Mouse (Mus musculus) gastrocnemius, postnatal 36 days (tissue): Measurements from ENCODE around the gene Copa. TPM values are rescaled to one million over a fixed set of nuclear protein-coding genes. Genes with fewer than 3 reads are reported as not detected.

ENCODE experiments used
- DNase-seq, 2 experiments: peaks; one replicate each; pipeline ENCODE4 v3.0.0; 2022
- intact Hi-C: fragments of 180-260 bp; cut with DNase I; formaldehyde crosslinking; loops from one replicate; pipeline ENCODE4 v1.15.1; 2025
- long read RNA-seq, 2 experiments: library from polyadenylated mRNA; stranded (forward); transcript quantifications; one replicate each; pipeline ENCODE4 v2.0.0; 2021
- total RNA-seq, 2 experiments: library from RNA; stranded (reverse); gene quantifications; 2 replicates each; pipeline ENCODE4 v1.2.3; 2021

The Copa gene
- total RNA-seq = 10 to 100 TPM; 67.9 to 80.5 TPM
- long read RNA-seq, experiment 1, full-length matches to known transcripts = 12 of 19 reads
- long read RNA-seq, experiment 1, partial matches to known transcripts = 6 of 19 reads
- long read RNA-seq, experiment 1, other reads (novel, unspliced or antisense) = 1 of 19 reads
- long read RNA-seq, experiment 2, full-length matches to known transcripts = 14 of 32 reads
- long read RNA-seq, experiment 2, partial matches to known transcripts = 13 of 32 reads
- long read RNA-seq, experiment 2, other reads (novel, unspliced or antisense) = 5 of 32 reads

DNA sequence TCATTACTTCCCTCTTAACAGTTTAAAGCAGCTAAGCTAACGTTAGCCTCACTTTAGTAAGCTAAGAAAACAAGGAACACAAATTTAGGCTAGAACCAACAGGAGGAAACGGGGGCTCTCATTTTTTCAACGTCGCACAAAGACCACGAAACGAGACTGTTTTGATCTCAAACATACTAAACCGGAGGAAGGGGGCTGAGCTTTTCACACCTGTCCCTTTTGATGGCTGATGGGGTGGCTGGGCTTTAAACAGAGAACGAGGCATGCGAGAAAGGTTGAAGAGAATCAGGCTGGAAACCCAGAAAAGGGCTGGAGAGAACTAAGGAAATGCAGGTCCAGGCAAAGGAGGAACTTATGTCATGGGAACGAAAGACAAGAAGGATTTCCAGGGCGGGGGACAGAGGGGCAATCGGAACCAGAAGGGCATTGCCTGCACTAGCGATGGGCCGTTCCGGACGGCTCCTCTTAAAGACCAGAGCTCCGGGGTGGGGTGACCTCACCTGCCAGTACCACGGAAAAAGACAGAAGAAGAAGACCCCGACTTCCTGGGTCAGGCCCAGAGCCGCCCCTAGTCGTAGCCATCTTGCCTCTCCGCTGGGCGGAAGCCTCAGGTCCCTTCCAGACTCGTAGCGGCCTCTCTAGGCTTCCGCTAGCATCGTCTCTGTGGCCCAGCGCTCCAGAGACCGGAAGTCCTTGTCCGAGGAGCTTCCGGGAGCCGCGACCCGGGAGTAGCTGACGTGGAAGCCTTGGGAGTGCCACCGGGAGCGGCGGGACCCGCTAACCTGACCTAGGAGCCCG lies at the start of gene Copa, which contains the start of gene Ncstn:
Gene Copa (plus strand): TSS at position 429 of the 798 bp plus-strand sequence.
Gene Ncstn (minus strand): TSS at position 695 of the 798 bp plus-strand sequence.
- peak; percentile 90 to 91 for DNase-seq
- intact Hi-C loops = no loop called here

DNA sequence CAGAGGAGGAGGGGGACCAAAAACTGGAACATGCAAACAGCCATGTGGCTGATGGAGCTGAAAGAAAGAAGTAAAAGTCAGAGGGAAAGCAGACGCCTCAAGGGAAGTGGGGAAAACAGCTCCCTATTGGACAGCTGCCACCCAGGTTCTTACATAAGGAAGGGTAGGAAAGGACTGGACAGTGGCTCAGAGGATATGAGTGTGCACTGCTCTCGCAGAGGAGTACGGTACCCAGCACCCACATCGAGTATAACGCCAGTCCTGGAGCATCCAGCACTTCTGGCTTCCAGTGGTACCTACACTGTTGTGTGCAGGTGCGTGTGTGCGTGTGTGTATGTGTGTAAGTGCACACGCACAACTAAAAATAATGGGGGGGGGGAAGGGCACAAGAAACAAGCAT lies 35.9 kb upstream of the Copa start:
- intact Hi-C loops = loop anchor here (5.0 kb wide), 2 partner anchors 276 to 311 kb away; no protein-coding TSS in a partner anchor
- DNase-seq = no peak

- peak; percentile 43 to 46 for DNase-seq
- intact Hi-C loops = loop anchor here (5.0 kb wide), 2 partner anchors 275 to 310 kb away; no protein-coding TSS in a partner anchor
Measured at GRCm38 (mm10) chr1:172046938-172047337, 35.4 kb upstream of the Copa start.

- DNase-seq = no peak
- intact Hi-C loops = loop anchor here (5.0 kb wide), 2 partner anchors 274 to 309 kb away; no protein-coding TSS in a partner anchor
Measured at GRCm38 (mm10) chr1:172048241-172048734, 34.0 kb upstream of the Copa start.

GRCm38 (mm10) chr1:172049131-172049782 lies 33.1 kb upstream of the Copa start:
- intact Hi-C loops = loop anchor here (5.0 kb wide), 2 partner anchors 273 to 308 kb away; no protein-coding TSS in a partner anchor

GRCm38 (mm10) chr1:172052766-172053279 lies 29.5 kb upstream of the Copa start:
- intact Hi-C loops = loop anchor here (2.0 to 5.0 kb wide), 2 partner anchors 14 to 64 kb away; no protein-coding TSS in a partner anchor
- DNase-seq = no peak

More at GRCm38 (mm10) chr1:172049131-172049782, 33.1 kb upstream of the Copa start:
- no peak for DNase-seq

DNA sequence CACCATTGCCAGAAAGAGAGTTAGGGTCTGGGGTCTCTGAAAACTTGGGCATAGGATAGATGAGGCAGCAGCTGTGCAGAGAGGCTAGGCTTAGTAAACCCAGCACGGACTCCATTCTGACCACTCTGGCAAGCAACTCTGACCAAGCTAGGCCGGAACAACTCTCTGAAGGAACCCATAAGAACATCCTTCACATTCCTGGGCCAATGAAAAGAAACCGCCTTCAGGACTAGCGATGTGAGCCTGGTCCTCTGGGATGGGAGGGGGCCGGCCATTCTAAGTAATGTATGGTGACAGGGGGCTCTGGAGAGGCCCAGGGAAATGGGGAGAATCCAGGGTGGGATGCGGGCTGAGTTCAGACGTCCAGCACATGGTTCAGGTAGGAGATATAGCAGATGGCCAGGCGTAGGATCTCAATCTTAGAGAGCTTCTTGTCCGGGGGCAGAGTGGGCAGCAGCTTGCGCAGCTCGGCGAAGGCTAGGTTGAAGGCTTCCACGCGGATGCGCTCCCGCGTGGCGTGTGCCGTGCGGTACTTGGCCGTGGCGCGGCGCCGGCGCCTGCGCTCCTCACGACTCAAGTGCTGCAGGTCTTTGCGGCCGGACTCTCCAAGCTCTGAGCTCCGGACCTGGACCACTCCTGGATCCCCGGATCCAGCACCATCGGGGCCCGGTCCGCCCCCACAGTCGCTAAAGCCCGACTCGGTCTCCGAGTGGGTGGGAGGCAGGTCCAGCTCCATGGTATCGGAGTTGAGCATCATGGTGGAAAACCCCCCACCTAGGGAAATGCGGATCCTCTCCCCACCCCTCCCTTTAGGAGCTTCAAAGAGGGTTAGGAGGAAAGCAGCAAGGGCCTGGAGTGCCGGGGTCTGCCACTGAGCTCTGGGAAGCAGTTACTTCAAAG lies 28.5 kb upstream of the Copa start:
- intact Hi-C loops = loop anchor here (2.0 to 5.0 kb wide), 2 partner anchors 13 to 64 kb away; no protein-coding TSS in a partner anchor

GRCm38 (mm10) chr1:172056251-172056650 lies 26.1 kb upstream of the Copa start:
- intact Hi-C loops = no loop called here
- no peak for DNase-seq

More for the DNA sequence above, 28.5 kb upstream of the Copa start:
- no peak for DNase-seq

- DNase-seq = no peak
- intact Hi-C loops = no loop called here
Measured at GRCm38 (mm10) chr1:172057491-172057921, 24.8 kb upstream of the Copa start, which contains the start of gene Nhlh1. Gene Nhlh1 (minus strand): TSS chr1:172057573.

DNA sequence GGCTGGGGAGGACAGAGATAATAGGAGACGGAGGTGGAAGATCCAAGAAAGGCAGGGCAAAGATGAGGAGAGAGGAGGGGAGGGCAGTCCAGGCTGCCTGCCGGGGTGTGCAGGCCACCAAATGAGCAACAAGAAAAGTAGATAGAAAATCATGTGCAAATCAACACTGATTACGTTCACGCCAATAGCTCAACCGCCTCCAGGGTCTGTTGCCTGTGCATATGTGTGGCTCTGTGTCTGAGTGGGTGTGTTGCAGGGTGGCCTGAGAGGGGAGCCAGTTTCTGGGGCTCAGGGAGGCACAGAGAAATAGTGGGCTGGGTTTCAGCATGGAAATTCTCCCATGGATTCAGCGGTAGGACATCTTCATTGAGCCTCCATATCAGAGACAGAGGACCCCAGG lies 24.0 kb upstream of the Copa start:
- no peak for DNase-seq
- intact Hi-C loops = no loop called here

GRCm38 (mm10) chr1:172058874-172059273 lies 23.5 kb upstream of the Copa start:
- DNase-seq = no peak
- intact Hi-C loops = no loop called here

- intact Hi-C loops = no loop called here
- no peak for DNase-seq
Measured at GRCm38 (mm10) chr1:172060659-172061058, 21.7 kb upstream of the Copa start.

GRCm38 (mm10) chr1:172061217-172061616 lies 21.1 kb upstream of the Copa start:
- intact Hi-C loops = no loop called here

GRCm38 (mm10) chr1:172062101-172062500 lies 20.2 kb upstream of the Copa start:
- DNase-seq = no peak
- intact Hi-C loops = no loop called here

More at GRCm38 (mm10) chr1:172061217-172061616, 21.1 kb upstream of the Copa start:
- DNase-seq = no peak

GRCm38 (mm10) chr1:172063291-172064023 lies 18.9 kb upstream of the Copa start:
- intact Hi-C loops = no loop called here
- DNase-seq = no peak

GRCm38 (mm10) chr1:172064613-172065141 lies 17.7 kb upstream of the Copa start:
- DNase-seq = peak in 1 of 2 experiments; percentile 24

GRCm38 (mm10) chr1:172070227-172070626 lies 12.1 kb upstream of the Copa start:
- intact Hi-C loops = no loop called here

More at GRCm38 (mm10) chr1:172064613-172065141, 17.7 kb upstream of the Copa start:
- intact Hi-C loops = no loop called here

GRCm38 (mm10) chr1:172071556-172071955 lies 10.8 kb upstream of the Copa start:
- intact Hi-C loops = no loop called here
- no peak for DNase-seq

More at GRCm38 (mm10) chr1:172070227-172070626, 12.1 kb upstream of the Copa start:
- no peak for DNase-seq
